Mouse (Mus musculus) cerebellum, adult (tissue): ENCODE data around the gene Dvl2.
"Not testable (repeated sequence)": the region's sequence is repeated elsewhere in the genome, so short reads cannot be mapped to it uniquely, and the experiment has no call there.

Source experiments
- ATAC-seq: cut with Nextera tagmentation; 2 replicates; pipeline ENCODE4 v1.9.2; 2017; ENCODE audit warnings: mild to moderate bottlenecking, moderate library complexity, mixed read lengths; ENCODE audit not compliant: insufficient number of reproducible peaks, low FRiP score, low TSS enrichment

Dvl2 gene

GRCm38 (mm10) chr11:70000396-70000898, at the start of gene Dvl2:
Dvl2 (plus strand) TSS chr11:70000595.
- ATAC-seq: peak; percentile 27; the same call in 1 of the 2 replicates

- no peak for ATAC-seq
Observed at GRCm38 (mm10) chr11:69950807-69951459, 49.5 kb upstream of the Dvl2 start.

GRCm38 (mm10) chr11:69952274-69952673, 48.1 kb upstream of the Dvl2 start:
- no peak for ATAC-seq

- ATAC-seq: no peak
Observed at GRCm38 (mm10) chr11:69953267-69953915, 47.0 kb upstream of the Dvl2 start.

- not testable (repeated sequence) for ATAC-seq
Observed at GRCm38 (mm10) chr11:69955618-69956017, 44.8 kb upstream of the Dvl2 start.

- no peak for ATAC-seq
Observed at GRCm38 (mm10) chr11:69956218-69956617, 44.2 kb upstream of the Dvl2 start.

GRCm38 (mm10) chr11:69960616-69961015, 39.8 kb upstream of the Dvl2 start:
- no peak for ATAC-seq

GRCm38 (mm10) chr11:69961841-69962240, 38.6 kb upstream of the Dvl2 start:
- ATAC-seq: no peak

- ATAC-seq: no peak
Observed at GRCm38 (mm10) chr11:69964650-69965270, 35.6 kb upstream of the Dvl2 start, which contains the start of gene Cldn7. Cldn7 (plus strand) TSS chr11:69964779.

GRCm38 (mm10) chr11:69965271-69966005, 35.0 kb upstream of the Dvl2 start:
- no peak for ATAC-seq

GRCm38 (mm10) chr11:69966006-69966859, 34.2 kb upstream of the Dvl2 start:
- ATAC-seq: no peak

GRCm38 (mm10) chr11:69966860-69967517, 33.4 kb upstream of the Dvl2 start:
- ATAC-seq: no peak

- ATAC-seq: no peak
Observed at GRCm38 (mm10) chr11:69968793-69969192, 31.6 kb upstream of the Dvl2 start.

- ATAC-seq: no peak
Observed at GRCm38 (mm10) chr11:69970222-69970621, 30.2 kb upstream of the Dvl2 start.

- ATAC-seq: no peak
Observed at GRCm38 (mm10) chr11:69970775-69971174, 29.6 kb upstream of the Dvl2 start.

- ATAC-seq: no peak
Observed at GRCm38 (mm10) chr11:69974907-69975306, 25.5 kb upstream of the Dvl2 start.

GRCm38 (mm10) chr11:69976271-69976670, 24.1 kb upstream of the Dvl2 start:
- no peak for ATAC-seq

GRCm38 (mm10) chr11:69979827-69980195, 20.6 kb upstream of the Dvl2 start:
- ATAC-seq: 0 out of 2 replicates have a peak, but pooled peaks have one; percentile 11
